Mouse (Mus musculus): ENCODE measurements around the gene Kntc1.

The Kntc1 gene

GRCm38 (mm10) chr5:123808541-123808940 lies 59.0 kb downstream of the Kntc1 start:
- no peak for DNase-seq (ENCODE audit: low spot score in 2 of 2)

- DNase-seq (ENCODE audit: low spot score in 2 of 2) = no peak
Observed at GRCm38 (mm10) chr5:123809156-123809555, 59.6 kb downstream of the Kntc1 start.

- DNase-seq (ENCODE audit: low spot score in 2 of 2) = no peak
Observed at GRCm38 (mm10) chr5:123816891-123817290, 67.4 kb downstream of the Kntc1 start.

GRCm38 (mm10) chr5:123818941-123819577 lies 69.5 kb downstream of the Kntc1 start:
- no peak for DNase-seq (ENCODE audit: low spot score in 2 of 2)

GRCm38 (mm10) chr5:123820501-123821263 lies 71.2 kb downstream of the Kntc1 start:
- peak in 1 of 2 experiments; percentile 5 for DNase-seq (ENCODE audit: low spot score in 2 of 2)

- no peak for DNase-seq (ENCODE audit: low spot score in 2 of 2)
Observed at GRCm38 (mm10) chr5:123821264-123821571, 71.7 kb downstream of the Kntc1 start.

GRCm38 (mm10) chr5:123822706-123823105 lies 73.2 kb downstream of the Kntc1 start:
- DNase-seq (ENCODE audit: low spot score in 2 of 2) = no peak

- no peak for DNase-seq (ENCODE audit: low spot score in 2 of 2)
Observed at GRCm38 (mm10) chr5:123827659-123828091, 78.2 kb downstream of the Kntc1 start.

- DNase-seq (ENCODE audit: low spot score in 2 of 2) = no peak
Observed at GRCm38 (mm10) chr5:123832309-123832708, 82.8 kb downstream of the Kntc1 start.

GRCm38 (mm10) chr5:123834836-123835235 lies 85.3 kb downstream of the Kntc1 start:
- DNase-seq (ENCODE audit: low spot score in 2 of 2) = no peak

- no peak for DNase-seq (ENCODE audit: low spot score in 2 of 2)
Observed at GRCm38 (mm10) chr5:123837371-123837770, 87.9 kb downstream of the Kntc1 start.

- no peak for DNase-seq (ENCODE audit: low spot score in 2 of 2)
Observed at GRCm38 (mm10) chr5:123842221-123842934, 92.9 kb downstream of the Kntc1 start.

- DNase-seq (ENCODE audit: low spot score in 2 of 2) = no peak
Observed at GRCm38 (mm10) chr5:123842935-123843282, 93.4 kb downstream of the Kntc1 start.

- no peak for DNase-seq (ENCODE audit: low spot score in 2 of 2)
Observed at GRCm38 (mm10) chr5:123843816-123844215, 94.3 kb downstream of the Kntc1 start.

GRCm38 (mm10) chr5:123844316-123844715 lies 94.8 kb downstream of the Kntc1 start:
- DNase-seq (ENCODE audit: low spot score in 2 of 2) = no peak

- no peak for DNase-seq (ENCODE audit: low spot score in 2 of 2)
Observed at GRCm38 (mm10) chr5:123851398-123851797, 101.9 kb downstream of the Kntc1 start.

GRCm38 (mm10) chr5:123853877-123854504 lies 104.5 kb downstream of the Kntc1 start:
- no peak for DNase-seq (ENCODE audit: low spot score in 2 of 2)

GRCm38 (mm10) chr5:123854511-123854910 lies 105.0 kb downstream of the Kntc1 start:
- DNase-seq (ENCODE audit: low spot score in 2 of 2) = no peak

GRCm38 (mm10) chr5:123858798-123859197 lies 109.3 kb downstream of the Kntc1 start:
- no peak for DNase-seq (ENCODE audit: low spot score in 2 of 2)

GRCm38 (mm10) chr5:123862374-123863350 lies 113.1 kb downstream of the Kntc1 start:
- peak in 1 of 2 experiments; percentile 29 for DNase-seq (ENCODE audit: low spot score in 2 of 2)

- DNase-seq (ENCODE audit: low spot score in 2 of 2) = no peak
Observed at GRCm38 (mm10) chr5:123863934-123864333, 114.4 kb downstream of the Kntc1 start.

All from spleen, postnatal 36 days (tissue).